Mouse (Mus musculus) layer of hippocampus, adult 18-20 months (tissue): Measurements from ENCODE around the gene Otp. TPM values are rescaled to one million over a fixed set of nuclear protein-coding genes. Genes with fewer than 3 reads are reported as not detected.
A peak's percentile ranks its signal among the peaks of the same experiment; 100 is the strongest.

Experiments
- DNase-seq, 2 experiments: peaks; one replicate each; pipeline ENCODE4 v3.0.0; 2022; ENCODE audit warnings: low spot score in 2 of 2
- total RNA-seq, 2 experiments: library from RNA; stranded (reverse); gene quantifications; 2 replicates each; pipeline ENCODE4 v1.2.3; 2021

Gene Otp
- total RNA-seq, 2 experiments from 2014 or later = not detected

DNA sequence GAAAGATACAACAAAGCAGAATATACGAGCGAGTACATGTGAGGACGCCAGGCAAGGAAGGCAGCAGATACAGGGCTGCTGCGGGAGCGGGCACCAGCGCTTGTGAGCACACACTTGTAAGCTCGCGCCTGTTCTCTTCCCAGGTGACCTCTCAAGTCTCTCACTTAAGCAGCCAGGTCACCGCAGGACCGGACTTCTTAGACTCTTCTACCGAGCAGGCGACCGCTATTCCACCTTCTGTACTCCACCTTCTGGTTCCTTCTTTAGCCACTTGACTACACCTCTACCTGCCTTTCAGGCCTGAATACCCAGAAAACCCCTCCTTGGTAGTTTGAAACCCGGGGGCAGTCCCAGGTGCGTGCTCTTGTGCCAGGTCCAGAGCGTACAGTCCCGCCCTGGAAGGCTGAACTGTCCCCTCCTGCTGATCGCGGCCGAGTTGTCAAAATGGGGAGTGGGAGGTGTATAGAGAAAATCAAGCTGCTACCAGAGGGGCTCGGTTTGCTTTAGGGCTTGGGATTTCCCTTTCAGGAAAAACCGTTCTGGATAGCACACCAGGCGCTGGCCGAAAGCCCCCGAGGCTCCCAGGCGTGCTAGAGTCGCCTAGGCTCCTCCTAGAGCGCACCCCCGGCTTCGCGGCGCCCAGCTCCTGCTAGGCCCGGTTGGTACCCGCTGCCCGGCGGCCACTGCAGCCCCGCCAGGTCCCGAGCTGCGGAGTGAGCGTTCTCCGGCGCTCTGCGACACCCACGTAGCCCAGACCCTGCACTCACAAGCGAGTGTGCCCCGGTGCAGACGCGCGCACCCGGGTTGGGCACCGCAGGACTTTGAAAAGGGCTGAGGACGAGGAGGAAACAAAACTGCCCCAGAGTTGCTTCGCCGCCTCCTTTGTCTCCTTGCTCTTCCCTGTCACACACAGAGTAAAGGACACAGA is 2.0 kb upstream of the Otp start:
- DNase-seq = no peak

DNA sequence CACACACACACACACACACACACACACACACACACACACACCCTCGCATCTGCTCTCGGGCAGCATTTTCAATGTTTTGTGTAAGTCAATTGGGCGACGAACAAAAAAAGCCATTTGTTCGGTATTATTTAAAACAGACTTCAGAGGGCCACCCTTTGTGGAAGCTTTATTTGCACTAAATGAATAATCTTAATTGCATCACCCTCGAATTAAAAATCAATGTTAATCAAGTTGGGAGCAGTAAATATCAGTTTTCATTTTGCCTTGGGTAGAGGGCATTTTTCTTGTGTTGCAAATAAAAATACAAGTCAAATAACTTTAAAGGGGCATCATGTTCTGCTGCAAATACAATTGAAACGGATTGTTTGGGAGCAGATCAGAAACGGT is 1.4 kb upstream of the Otp start:
- DNase-seq = no peak

DNA sequence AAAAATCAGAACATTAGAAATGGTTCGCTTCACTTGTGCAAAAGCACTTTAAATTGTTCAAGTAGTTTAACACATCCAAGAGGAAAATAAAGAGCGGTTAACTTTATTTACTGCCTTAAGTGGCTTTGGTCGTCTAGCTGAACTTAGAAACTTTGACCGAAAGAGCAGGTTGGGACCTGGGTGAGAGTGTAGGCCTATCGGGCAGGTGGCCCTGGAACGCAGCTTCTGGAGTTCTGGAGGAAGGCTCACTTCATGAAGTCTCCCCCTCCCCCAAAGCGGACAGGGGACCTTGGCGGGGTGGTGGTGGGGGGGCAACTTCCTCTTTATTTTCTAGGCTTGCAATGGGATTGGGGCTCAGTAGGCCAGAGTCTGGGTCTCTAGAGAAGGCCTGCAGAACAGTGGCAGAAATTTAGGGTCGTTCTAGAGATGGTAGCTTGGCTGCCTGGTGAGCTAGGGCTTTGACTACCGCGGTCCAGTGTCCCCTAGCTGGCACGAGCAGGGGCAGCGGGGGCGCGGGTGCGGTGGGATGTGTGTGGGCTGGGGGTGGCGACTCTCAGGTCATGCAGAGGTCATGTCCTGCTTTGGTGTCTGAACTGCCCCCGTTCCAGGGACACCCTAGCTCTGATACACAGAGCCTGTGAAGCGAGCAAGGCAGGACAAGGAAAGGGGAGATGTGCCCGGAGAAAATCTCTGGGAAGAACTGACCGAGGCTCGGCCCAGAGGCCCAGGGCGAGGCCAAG is 576 bp upstream of the Otp start:
- DNase-seq = no peak

DNA sequence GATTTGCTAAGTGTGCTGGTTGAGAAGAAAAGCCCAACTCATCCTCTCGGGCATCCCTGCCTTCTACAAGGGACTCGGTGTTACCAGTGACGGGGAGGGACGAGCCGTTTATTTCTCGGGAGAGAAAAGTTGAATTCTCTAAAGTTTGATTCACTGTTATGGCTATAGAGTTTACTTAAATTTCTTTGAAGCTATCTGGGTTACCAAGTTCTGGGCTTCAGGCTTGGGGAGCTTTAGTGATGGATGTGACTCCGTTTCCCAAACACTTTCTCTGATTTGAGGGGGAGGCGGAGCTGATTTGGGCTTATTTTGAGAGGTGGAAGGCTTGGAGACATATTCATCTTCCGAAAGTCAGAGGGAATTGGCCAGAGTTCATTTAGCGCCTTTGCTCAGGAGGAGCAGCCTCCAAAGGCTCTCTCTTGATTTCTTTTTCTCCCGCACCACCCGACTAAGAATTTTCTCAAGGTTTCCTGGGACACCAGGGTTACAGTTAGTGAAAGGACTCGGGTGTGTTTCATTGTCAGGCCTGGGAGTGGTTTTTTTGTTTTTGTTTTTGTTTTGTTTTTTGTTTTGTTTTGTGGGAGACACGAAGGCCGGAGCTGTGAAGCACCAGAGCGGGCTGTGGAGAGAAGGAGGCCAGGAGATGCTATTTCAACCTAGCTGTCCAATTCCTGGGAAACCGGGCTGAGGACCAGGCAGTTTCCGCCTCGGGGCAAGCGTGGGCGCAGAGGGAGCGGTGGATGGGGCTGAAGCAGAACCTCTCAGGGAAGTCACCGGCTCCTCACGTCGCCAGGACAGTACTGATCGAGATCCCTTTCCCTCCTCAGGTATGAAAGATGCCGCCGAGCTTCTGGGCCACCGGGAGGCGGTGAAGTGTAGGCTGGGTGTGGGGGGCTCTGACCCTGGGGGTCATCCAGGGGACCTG is 1.1 kb downstream of the Otp start:
- no peak for DNase-seq

DNA sequence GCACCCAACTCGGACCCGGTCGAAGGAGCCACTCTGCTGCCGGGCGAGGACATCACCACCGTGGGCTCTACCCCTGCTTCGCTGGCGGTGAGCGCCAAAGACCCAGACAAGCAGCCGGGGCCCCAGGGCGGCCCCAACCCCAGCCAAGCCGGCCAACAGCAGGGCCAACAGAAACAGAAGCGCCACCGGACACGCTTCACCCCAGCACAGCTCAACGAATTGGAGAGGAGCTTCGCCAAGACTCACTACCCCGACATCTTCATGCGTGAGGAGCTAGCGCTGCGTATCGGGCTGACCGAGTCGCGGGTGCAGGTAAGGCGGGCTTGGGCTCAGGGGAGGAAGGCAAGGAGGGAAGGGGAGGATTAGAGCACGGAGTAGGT is 1.8 kb downstream of the Otp start:
- DNase-seq = no peak

DNA sequence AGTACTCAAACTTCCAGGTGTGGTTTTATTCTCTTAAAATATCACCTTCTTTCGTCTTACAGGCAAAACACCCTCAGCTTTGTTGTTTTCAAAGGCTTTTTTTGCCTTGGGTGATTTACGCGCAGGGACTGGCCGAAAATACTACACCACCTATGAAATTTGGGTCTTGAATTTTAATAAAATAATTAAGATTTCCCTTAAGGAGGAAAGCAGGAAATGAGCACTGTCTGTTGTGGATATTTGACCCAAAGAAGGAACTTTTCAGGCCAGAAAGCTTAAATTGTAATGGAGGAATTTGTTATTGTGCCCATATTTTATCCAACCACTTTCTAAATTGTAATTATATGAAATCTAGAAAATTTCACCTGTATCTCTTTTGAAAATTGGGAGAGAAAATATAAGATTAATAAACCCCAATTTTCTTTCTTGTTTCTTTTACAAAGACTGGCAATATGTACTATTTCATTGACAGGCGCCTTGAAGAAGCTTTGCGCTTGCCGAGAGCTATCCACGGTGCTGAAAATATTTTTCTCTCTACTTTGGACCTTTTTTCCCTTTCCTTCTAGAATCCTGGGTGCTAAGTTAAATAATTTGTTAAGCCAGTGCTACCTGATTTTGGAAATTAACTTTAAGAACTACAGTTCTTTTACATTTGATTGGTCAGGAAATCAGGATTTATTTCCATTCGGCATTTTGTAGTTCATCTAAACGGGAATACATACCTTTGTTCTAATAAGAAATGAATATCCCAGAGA is 2.8 kb downstream of the Otp start:
- no peak for DNase-seq

DNA sequence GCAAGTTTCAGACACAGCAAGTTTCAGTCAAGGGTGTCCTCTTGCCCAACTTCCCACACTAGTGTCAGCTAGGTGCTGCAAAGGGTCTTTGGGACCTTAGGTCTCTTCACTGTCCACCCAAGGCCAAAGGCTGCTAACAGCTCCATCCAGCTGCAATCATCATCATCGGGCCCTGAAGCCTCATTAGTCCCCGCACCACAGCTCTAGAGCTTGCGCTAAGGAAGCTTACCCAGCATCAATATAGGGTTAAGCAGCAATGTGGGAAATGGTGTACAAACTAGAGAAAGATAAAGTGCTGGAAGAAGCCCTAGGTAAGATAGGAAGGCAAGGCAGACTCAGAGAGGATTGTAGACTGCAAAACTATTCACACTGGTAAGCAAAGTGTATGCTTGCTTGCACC is 5.8 kb downstream of the Otp start:
- no peak for DNase-seq

DNA sequence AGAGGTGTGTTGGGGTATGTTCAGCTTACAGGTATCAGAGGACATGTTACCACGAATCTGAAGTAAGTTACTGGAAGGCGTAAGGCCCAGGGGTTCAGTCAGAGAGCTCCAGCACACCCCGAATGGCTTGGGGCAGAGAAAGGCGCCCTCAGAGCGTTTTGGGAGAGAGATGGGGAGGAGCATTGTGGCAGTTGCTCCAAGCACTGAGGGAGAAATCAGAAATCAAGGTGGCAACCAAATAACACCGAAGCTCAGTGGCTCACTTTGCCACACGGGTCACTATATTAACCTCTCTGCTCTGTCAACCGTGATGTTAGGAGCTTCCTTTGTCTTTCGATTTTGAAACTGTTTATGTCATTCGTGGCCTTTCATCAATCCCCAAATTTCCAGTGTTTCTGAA is 6.8 kb downstream of the Otp start:
- no peak for DNase-seq

DNA sequence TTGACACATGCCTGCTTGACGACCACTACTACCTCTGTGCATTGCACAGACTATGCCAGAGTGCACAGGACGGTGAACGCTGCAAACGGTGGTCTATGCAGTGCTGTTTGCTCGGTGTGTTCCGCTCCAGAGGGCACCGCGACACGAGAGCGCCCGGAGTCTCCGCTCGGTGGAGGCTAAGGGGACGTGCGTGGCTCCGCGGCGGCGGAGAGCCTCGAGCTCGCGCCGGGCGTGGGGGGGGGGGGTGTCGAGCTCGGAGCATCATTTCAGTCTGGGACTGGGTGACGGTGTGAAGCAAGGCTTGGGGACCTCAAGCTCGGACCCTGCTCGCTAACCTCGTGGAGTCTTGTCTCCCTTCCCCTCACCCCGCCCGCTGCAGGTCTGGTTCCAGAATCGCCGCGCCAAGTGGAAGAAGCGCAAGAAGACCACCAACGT is 7.3 kb downstream of the Otp start:
- no peak for DNase-seq

DNA sequence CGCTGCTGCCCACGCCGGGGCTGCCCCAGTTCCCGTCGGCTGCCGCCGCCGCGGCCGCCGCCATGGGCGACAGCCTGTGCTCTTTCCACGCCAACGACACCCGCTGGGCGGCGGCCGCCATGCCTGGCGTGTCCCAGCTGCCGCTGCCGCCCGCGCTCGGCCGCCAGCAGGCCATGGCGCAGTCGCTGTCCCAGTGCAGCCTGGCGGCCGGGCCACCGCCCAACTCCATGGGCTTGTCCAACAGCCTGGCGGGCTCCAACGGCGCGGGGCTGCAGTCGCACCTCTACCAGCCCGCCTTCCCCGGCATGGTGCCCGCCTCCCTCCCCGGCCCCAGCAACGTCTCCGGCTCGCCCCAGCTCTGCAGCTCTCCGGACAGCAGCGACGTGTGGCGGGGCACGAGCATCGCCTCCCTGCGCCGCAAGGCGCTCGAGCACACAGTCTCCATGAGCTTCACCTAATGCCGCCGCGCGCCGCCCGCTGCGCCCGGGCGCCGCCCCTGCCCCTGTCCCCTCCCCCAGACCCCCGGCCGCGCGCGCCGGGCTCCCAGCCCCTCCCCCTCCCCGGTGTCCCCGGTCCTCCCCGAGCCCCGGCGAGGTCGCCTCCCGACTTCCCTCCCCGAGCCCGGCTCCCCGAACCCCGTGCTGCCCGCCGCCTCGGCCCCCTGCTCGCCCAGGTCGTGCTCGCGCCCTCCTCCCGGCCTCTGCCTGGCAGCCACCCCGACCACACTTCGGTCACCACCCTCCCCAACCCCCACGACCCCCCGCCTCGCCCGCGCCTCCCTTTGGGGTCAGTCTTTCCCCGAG is 8.0 kb downstream of the Otp start:
- DNase-seq = no peak

DNA sequence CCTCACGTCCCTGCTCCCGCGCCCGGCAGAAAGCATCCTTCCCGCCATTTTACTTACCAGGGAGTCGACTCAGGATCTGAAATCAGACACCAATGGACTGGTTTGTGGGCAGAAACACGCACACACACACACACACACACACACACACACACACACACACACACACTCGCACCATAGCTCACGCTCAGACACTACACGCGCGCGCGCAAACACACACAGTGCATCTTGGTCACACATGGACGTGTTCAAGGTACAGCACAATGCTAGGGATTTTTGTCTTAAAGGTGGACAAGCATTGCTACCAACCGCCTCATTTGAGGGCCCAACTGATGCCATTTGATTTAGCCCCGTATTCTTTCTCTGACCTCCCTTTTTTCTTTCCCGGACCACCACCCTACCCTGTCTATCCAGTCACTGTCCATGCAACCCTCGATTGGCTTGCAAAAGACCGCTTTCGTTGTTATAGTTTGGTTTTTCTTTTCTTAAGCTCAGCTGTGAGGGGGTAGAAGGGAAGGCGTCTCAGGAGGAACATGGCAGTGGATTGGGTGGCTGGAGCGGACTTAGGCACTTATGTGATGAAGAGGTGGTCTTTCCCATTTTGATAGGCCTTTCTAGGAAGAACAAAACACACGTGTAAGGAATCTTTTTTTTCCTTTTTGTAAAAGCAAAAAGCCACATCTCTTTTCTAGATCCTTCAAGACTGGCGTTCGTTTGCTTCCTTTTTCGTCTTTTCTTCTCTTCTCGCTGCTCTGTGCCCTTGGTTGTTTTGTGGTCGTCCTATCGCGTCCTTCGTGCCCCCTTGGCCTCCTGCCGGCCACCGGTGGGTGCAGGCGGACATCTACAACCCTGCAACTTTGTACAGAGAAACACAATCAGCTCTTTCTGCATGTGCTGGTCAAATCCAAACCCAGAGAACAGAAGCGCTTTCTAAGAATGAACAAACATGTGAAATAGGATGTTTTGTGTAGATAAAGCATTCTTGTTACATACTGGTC is 8.9 kb downstream of the Otp start:
- no peak for DNase-seq

DNA sequence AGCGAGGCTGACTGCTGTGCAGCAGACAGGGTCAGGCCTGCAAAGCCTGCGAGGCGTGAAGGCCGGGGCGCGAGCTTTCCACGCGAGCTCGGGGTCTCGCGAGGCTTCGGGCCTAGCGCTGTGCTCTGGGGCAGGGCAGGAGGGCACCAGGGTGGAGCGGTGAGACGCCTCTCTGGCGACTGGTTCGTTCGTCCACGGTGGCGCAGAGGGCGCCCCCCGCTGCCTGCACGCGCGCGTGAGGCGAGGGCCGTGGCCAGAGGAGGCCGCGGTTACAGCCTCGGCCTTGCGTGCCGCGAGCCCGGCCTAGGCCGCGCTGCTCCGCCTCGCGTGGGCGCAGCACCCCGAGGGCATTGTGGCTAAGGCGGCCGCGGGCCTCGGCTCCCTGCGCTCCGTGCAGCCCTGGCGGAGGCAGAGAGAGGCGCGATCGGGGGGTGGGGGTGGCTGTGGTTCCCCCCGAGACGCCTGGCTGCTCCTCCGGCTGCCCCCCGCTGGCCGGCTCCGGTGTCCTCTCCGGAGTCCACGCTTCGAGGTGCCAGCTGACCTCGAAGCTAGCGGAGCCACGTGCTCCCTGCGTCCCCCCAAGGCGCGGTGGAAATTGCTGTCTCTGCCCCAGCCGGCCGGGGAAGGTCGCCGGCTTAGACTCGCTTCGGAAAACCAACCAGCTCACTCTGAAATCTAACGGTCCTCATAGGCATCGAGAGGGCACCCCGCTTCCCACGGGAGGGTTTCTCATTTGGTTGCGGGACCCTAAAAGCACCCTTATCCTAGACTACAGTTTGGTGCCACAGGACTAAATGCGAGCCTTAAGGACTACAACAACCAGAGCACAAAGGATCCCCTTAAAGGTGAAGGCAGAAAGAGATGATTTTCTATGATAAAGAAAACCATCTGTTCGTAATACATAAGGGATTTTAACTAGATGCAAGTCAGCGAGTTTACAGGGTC is 10.2 kb downstream of the Otp start:
- DNase-seq = no peak

DNA sequence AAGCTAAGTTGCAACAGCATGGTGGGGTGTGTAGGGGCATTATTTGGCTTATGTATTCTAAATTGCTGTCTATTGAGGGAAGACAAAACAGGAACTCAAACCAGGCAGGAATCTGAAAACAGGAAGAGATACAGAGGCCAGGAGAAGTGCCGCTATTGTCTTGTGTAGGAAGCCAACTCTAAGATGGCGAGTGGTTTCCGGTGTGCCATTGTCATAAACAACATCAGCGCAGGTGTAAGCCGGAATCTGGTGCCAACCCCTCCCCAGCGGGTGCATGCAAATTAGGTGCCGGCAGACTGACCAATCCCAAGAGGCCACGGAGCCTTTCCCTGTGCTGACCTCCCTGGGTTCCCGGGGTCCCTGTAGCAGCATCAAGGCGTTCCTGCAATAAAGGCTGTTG is 32.4 kb downstream of the Otp start:
- DNase-seq = no peak

DNA sequence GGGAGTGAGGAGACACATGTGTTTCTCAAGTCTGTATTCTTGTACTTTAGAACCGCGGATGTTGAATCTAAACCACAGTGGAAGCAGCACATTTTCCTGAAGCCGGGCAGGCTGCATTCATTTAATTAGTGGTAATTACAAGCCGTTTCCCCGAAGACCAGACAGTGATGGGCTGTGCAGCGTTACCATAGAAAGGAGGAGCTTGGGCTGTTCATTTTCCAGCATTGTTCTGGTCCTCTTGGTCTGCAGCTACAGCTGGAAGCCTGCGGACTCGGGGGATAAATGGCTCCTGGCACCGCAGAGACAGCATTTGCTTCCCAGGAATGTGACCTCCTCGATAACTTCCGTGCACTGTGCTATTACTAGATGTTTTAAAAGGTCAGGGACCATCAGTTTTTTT is 37.6 kb downstream of the Otp start:
- DNase-seq = peak in 1 of 2 experiments; percentile 1

DNA sequence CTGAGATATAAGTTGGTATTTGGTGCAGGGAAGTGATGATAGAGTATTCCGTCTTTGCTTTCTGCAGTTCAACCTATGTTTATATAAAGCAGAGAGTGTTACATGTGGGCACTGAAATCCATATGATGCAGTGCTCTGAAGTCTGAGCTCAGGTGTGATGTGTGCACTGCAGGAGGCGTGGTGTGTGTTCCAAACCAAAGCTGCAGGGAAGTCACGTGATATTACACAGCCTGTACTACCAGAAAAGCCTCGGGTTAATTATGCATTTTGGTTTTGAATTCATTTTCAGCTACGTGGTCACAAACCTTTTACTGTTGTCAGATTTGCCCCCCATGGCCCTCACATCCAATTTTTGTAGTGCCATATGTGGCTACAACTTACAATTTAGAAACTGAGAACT is 40.3 kb downstream of the Otp start:
- DNase-seq = no peak

DNA sequence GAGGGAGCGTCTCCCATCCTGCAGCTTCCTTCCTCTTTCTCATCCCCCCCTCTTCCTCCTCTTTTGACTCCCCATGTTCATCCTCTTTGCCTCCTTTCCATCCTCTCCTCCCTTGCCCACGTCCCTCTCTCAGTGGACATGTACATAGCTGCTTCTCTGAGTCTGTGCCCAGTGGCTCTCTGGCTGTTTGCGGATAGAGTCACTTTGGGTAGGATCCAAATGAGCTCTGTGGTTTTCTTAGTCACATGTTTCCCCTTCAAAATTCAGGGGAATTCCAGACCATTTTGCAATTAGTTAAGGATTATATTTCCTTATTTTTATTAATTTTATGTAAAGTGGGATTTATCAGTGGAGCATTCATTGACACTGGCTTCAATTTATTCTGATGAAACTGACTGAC is 52.7 kb downstream of the Otp start:
- no peak for DNase-seq
